Mouse (Mus musculus) spleen, adult 12 weeks (tissue): ENCODE results near the gene Ube2q1.
"Not testable (repeated sequence)": the region's sequence is repeated elsewhere in the genome, so short reads cannot be mapped to it uniquely, and the experiment has no call there.

ENCODE experiments used
- DNase-seq: peaks from one replicate; pipeline ENCODE4 v3.0.0; 2022; ENCODE audit warnings: low spot score

Ube2q1 gene

DNA sequence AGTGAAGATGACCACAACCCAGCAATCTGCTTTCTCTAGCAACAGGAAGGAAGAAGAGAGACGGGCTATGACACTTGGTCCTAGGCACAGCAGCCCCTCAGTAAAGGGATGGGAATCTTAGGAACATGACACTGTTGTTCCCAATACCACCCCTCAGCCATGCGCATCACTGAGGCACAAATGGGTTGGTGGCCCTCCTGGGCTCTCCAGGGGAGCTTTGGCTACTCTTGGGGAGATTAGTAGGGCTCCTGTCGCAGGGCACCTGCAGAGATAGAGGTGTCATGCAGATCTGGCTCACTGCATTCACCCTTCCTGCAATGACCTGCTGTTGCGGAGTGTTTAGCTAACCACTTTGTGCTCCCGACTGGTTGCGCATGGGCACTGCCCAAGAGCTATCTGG, 12.9 kb downstream of the Ube2q1 start:
- DNase-seq: no peak

DNA sequence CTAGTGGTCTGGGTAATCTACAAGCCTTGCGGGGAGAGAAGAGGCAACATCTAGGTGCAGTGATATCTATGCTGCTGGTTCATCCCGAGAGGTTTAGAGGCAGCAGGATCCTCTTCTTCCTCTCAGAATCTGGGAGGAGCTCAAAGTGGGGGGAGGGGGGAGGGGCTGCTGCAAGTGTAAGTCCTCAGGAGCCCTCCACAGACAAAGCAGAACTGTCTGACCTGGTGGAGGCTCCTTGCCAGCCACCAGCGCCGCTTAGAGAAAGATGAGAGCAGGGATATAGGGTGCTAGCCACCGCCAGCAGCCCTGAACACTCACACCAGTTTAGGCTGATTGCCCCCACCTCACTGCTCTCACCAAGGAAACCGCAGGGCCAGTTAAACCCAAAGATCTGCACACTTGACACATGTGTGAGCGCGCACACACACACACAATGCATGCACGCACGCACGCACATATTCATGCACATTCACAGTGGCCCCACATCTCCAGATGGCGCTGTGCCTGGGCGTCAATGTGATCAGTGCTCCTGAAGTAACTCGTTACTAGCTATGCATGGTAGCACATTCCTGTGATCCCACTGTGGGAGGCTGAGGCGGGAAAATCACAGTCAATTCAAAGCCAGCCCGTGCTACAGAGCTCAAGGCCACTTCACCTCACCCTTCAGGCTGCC, 15.4 kb downstream of the Ube2q1 start:
- DNase-seq: no peak

DNA sequence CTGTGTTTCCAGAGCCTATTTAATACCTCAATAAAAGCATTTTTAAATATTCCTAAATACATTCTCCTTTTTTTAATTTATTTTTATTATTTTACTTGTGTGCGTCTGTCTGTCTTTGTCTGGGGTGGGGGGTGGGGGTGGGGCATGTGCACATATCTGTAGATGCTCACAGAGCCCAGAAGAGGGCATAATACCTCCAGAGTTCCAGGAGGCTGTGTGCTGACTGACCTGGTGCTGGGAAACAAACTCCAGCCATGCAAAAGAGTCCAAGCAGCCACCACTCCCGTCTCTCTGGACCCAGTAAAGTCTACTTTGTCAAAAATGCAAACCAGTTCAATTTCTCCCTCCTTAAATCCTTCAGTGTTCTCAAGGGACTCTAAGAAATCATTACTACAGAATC, 21.2 kb downstream of the Ube2q1 start:
- no peak for DNase-seq

DNA sequence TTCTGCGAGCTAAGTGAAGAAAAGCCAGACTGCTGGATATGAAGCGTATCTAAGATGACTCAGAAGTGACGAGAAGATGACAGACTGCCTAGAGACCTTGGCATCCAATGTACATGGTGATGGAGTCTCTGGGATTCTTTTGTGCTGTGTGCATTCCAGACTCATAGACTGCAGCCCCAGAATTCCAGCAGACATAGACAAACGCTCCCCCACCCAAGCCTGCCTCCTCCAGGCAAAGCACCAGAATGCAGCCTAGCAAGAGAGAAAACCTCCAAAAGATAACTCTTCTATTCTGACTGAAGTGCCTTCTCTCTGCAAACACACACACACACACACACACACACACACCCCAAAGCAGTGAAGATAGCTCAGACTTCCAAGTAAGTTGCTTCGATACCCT, 22.3 kb downstream of the Ube2q1 start:
- no peak for DNase-seq

DNA sequence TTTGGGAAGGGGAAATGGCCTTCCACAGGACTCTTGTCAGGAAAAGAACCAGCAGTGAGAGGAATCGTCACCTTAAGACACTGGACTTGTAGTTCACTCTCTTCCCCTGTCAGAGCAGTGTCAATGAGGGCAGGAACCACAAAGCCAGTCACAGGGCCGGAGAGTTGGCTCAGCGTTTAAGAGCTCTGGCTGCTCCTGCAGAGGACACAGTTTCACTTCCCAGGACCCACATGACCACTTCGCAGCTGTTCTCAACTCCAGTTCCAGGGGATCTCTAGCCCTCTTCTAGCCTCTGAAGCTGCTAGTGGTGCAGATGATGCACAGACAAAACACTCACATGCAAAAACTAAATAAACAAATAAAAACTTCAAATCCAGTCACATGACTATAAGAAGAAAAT, 22.9 kb downstream of the Ube2q1 start:
- no peak for DNase-seq

DNA sequence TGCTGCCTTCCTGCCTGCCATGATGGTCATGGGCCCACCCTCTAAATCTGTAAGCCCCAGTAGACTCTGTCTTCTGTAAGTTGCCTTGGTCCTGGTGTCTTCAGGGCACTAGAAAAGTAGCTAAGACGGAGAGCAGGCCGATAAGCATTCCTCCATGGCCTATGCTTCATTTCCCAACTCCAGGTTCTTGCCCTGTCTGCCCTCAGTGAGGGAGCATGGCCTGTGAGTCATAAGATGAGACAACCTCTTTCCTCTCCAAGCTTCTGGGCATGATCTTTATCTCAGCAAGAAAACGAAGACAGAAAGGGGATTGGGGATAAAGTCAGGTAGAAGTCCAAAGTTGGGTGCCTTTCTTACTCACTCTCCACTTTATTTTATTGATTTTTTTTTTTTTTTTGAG, 25.1 kb downstream of the Ube2q1 start:
- no peak for DNase-seq

DNA sequence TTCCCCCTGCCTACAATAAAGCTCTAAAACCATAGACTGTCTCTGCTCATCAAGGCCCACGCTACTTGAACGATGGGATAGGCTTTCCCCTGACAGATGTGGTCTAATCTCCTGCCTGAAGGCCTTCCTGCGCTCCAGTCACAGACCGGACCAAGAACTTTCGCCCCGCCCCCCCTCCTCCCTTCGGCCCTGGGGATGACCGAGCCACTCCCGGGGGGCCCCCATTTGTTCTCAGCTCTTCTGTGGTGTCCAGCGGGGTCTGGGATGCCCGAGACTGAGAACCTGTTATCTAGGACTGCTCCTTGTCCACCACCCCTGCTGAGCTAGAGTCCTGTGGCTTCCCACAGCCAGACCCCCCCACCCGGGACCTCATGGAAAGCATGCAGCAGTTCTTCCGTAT, 26.1 kb downstream of the Ube2q1 start:
- no peak for DNase-seq

DNA sequence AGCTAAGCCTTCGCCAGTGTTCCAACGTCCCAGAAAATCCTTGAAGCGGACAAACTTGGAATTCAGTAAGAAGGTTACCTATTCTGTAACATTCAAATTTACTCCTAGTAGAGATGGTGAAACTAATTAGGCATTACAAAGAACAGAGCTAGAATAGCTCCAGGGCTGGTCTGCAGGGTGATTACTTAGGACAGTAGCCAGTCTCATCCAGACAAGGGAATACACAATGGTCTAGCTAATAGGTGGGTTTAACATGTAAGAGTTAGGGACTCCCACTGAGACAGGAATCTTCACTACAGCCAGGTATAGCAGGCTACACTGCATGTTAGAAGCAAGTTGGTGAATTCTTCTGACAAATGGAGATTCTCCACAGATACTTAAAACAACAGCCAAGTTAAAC, 26.7 kb downstream of the Ube2q1 start:
- not testable (repeated sequence) for DNase-seq

DNA sequence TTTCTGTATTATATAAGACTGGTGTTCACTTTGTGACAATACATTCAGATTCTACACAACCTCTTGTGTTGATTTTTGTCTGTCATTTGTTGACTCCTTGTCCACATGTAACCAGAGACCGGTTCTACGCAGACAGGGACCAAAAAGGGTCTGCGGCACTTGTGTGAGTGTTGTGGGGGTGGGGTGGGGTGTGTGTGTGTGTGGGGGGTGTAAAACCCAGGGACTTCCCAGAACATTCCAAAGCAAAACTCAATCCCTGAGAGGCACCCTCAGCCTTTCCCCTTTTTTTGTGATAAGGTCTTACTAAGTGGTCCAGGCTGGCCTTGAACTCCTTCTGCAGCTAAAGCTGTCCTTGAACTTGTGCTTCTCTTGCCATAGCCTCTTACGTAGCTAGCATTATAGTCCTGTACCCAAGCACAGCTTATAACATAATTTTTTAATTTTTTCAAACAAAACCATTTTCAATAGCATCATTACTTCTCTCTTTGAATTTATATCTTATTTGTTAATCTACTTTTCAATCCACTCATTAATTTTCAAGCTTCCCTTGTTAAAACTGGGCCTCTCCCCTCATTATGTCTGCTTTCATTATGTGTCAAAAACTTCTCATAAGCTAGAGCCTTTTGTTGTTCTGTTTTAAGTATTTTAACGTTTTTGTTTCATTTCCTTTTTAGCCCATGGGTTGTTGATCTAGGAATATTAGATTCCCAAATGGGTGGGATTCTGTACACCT, 27.5 kb downstream of the Ube2q1 start:
- no peak for DNase-seq

DNA sequence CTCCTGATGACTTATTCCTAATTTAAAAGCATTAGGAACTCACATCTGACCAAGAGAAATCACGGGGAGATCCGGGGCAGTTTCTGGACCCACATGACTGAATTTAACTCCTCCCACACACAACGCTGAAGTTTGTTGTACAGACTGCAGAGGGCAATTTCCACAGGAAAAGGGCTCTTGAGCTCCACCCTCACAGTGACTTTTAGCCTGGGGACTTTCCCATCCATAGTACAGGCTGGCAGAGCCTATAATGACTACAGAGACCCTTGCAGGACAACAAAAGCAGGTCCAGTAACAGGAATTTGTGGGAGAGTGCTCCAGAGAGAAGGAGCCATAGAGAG, 28.1 kb downstream of the Ube2q1 start:
- no peak for DNase-seq

DNA sequence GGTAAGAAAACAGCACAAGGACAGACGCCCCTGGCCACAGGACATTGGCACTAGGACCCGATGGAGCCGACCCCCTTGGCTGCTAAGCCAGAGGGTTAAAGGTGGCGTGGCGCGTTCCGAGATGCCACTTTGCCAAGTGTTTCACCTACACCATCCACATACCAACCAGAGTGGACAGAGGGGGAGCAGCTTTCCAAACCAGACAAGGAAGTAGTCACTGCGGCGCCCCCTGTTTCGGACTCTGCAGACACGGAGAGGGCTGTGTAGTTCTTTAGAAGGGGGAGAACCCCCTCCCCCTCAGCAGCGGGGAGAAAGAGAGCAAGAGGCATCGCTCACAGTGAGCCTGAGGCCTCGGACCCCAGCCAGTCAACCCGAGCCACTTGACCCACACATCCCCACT, 29.5 kb downstream of the Ube2q1 start:
- no peak for DNase-seq

DNA sequence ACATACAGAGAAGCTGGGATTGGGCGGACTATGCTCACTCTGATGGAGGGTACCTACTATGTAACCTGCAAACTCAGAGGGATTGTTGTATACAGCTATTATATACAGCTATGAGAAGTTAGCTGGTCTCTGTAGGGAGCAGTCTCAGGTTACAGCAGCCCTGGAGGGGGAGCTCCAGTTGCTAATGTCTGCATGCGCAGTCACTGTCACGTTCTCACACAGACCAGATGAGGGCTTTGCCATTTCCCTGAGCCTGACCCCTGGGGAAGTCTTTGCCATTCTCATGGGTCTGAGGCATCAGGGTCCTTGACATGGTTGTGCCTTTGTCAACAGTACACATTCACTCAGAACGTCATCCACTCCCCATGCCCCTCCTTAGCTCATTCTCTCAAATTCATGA, 31.8 kb downstream of the Ube2q1 start:
- no peak for DNase-seq

DNA sequence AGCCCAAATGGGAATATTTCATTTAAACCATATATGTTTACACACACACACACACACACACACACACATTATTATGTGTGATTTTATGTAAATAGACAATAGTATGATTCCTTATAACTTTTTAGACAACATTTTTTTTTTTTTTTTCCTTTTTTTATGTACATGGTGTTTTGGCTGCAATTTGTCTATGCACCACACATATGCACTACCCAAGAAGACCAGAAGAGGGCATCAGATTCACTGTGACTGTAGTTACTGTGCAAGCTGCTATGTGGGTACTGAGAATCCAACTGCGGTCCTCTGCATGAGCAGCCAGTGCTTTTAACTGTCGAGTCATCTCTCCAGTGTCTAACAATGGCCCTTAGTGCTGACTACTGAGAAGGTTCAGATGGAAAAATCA, 33.3 kb downstream of the Ube2q1 start:
- DNase-seq: no peak

DNA sequence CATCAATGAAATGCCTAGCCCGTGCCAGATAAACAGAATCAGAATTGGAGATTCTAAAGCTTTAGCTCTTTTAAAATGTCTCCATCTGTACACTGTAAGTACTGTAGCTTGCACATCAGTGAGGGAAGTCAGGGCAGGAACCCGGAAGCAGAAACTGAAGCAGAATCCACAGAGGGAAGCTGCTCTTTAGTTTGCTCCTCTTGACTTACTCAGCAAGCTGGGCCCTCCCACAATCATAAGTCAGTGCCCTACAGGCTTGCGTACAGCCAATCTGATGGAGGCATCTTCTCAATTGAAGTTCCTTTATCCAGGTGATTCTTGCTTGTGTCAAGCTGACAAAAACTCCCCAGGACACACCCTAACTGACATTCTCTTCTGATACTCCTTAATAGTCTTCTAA, 33.8 kb downstream of the Ube2q1 start:
- no peak for DNase-seq

DNA sequence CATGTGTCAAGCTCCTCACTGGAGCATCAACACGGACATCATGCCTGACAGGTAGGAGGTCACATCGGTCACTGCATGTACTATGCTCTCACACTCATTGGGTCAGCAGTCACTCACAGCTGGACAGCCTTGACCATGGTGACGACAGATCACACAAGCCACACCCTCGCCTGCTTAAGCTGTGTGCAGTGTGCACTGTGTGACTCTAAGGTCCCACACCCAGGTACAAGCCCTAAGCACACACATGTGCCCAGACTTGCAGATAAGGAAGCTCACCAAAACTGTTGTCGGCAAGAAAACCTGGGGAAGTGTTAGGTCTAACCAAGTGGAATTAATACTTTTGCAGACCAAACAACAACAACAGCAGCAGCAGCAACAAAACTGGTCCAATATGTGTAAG, 34.5 kb downstream of the Ube2q1 start:
- DNase-seq: peak; percentile 21

DNA sequence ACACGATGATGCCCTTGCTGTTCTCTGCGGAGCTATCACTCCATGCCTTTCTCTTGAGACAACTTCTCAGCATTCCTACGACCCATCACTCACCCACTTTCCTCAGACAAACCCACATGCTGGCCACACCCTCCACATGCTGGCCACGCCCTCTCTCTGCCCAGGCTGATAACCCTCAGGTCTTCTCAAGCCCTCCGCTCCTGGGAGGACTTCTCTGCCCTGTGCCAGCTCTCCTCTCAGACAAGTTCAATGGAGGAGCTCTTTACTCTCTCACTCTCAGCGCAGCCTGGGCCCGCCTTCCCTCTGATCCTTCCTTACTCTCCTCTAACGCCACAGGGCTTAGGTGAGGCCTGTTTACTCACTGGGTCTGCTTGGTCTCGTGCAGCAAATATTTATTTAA, 35.2 kb downstream of the Ube2q1 start:
- peak; percentile 72 for DNase-seq

DNA sequence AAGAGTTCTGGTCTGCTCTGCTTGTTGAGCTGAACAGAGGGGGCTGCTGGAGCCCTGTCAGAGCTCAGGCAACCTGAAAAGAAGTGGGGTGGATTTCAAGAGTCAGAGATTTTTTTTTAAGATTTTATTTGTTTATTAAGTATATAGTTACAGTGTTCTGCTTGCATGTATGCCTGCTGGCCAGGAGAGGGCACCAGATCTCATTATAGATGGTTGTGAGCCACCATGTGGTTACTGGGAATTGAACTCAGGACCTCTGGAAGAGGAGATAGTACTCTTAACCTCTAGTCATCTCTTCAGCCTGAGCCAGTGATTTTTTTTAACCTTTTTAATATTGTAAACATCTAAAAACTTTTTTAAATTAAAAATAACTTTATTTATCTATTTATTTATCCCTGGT, 37.4 kb downstream of the Ube2q1 start:
- no peak for DNase-seq

DNA sequence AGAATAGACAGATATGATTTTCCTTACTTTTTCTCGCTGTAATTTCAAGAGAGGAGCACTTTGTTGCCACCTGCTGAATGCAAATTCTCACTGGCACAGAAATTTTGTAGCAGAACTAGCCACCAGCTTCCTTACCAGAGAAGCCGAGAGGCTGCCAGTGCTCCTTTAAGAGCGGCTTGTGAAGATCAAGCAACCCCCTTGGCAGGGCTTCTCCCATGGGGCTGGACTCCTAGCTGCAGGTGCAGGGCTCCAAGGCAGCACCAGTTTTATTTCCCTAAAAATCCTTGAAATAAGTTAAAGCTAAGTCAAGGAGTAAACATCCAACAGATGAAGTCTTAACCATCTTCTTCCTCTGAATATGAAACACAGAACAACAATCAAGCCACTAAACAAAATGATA, 38.8 kb downstream of the Ube2q1 start:
- DNase-seq: no peak

DNA sequence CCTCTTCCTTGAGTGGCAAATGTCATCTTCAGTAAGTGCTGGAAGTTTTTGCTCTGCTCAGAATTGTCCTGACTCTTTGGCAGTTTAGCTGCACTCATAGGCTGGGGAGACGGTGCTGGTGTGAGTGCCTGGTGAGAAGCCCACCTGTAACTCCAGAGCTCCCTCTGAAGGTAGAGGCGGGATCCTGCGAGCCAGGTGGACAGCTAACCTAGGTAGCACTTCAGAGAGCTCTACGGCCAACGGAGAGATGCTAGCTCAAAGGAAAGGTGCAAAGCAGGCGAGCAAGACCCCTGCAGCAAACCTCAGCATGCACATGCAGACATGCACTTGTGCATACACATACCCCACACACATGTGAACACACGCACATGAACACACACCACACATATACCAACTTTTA, 40.6 kb downstream of the Ube2q1 start:
- no peak for DNase-seq

DNA sequence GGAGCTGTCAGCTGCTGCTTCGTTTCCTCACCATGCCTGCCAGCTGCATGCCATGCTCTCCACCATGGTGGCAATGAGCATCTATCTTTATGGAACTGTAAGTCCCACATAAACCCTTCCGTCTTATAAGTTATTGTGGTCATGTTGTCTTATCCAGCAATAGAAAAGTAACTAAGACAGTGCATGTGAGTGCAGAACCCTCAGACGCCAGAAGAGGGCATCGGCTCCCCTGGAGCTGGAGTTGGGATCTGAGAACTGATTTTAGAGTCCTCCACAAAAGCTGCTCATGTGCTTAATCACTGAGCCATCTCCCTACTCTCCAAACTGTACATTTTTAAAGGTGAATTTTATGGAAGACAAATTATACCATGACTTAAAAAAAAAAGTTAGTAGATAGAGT, 43.6 kb downstream of the Ube2q1 start:
- no peak for DNase-seq

DNA sequence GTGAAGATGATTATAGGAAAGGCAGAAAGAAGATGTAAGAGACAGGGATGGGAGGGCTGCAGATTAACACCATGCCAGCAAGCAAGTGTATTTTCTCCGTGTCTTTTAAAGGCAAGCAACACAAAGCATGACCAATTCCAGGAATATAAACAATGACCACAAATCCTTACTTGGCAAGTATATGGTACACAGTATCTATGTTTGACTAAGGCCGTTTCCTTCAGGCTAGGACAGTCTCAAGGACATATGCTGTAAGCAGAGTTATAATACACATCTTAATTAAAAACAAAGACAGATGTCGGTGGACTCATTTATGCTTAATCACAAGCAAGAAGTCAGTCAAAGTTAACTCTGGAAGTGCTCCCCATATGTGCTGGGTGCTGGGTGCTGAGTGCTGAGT, 45.2 kb downstream of the Ube2q1 start:
- no peak for DNase-seq

DNA sequence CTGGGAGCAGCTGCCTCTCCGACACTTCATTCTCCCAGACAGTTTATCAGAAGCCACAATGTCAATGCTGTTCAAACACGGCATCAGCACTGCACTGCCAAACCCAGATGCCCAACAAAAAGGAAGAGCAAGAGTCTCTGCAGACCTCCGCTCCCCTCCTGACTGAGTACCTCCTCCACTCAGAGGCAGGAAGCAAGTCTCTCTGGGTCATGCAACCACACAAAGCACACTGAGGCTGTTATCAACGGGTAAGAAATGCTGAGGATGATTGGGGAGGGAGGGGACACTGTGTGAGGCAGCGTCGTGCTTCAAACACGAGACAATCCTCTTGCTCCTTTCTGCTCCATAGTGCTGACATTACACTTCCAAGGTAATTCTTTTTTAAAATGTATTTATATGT, 46.5 kb downstream of the Ube2q1 start:
- DNase-seq: no peak

DNA sequence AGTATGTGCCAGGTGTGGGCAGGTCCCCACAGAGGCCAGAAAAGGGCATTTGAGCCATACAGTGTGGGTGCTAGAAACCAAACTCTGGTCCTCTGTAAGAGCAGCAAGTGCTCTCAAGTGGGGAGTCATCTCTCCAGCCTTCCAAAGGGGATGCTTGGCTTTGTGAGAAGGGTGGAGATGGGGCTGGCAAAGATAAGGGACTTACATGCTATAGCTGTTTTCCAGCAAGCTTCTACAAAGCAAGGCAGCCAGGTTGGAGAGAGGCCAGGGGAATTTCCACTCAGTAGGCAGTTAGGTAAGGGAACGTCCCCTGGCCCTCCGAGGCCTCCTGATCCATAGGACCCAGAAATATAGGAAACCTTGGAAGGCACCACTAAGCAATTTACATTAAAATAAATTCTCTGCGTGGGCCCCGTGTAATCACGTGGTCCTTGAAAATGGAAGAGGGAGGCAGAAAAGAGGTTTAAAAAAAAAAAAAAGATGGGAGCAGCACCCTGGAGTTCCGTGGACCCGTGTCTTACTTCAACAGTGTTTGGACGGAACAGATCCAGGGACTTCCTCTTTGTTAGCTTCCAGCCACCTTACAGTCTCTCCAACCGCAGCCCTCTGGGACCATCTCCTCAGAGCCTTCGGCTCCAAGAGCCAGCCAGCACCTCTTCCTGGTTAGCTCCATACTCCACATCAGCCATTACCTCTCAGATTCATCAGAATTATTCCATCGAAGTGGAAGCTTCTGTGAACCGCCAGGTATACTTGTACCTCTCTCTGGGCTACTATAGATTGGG, 47.1 kb downstream of the Ube2q1 start:
- DNase-seq: no peak
